Mouse (Mus musculus) liver, adult (tissue): ENCODE results near the gene Eif2ak2.

ENCODE experiments used
- GATA4 ChIP-seq: IDR thresholded peaks from 2 replicates; pipeline ENCODE4 v1.6.1; 2014; ENCODE audit warnings: mild to moderate bottlenecking, low read length; ENCODE audit not compliant: insufficient replicate concordance

Eif2ak2 gene

DNA sequence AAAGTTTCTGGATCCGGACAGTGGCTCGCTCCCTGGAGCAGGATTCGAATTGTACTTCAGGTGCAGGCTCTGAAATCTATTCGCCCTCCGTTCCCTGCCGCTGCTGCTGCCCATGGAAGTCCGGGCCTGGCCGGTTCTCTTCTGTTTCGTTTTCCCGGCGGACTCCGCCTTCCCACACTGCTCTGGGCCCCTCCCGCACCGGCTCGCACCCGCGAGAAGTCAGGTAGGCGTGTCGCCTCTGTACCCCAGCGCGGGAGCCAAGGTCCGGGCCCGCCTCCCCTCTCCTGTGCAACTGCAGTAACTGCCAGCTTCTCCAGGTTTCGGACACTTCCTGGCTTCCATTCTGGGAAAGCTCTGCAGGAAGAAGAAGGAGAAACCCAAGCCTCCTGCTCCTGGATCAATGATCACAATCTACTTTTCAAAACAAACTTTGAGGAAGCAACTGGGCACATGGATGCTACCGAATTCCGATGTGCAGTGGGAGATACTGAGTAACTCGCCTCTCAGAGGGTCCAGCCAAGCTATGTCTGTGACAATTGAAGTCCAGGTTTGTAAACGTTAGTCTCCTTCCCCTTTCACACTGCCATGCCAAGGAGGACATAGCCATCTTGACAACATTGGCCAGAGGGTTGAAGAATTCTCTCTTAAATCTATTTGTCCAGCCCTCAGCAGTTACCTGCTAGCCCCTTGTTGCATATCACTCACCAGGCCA is at the start of gene Eif2ak2:
Gene Eif2ak2, minus strand, starts transcription at position 173 of the 712 bp plus-strand sequence.
- TF ChIP-seq GATA4 = peak; percentile 27; the same call in 1 of the 2 replicates

GRCm38 (mm10) chr17:78917696-78918095 is 35.3 kb upstream of the Eif2ak2 start:
- no peak for TF ChIP-seq GATA4

- TF ChIP-seq GATA4 = no peak
Measured at GRCm38 (mm10) chr17:78916899-78917298, 34.5 kb upstream of the Eif2ak2 start.

DNA sequence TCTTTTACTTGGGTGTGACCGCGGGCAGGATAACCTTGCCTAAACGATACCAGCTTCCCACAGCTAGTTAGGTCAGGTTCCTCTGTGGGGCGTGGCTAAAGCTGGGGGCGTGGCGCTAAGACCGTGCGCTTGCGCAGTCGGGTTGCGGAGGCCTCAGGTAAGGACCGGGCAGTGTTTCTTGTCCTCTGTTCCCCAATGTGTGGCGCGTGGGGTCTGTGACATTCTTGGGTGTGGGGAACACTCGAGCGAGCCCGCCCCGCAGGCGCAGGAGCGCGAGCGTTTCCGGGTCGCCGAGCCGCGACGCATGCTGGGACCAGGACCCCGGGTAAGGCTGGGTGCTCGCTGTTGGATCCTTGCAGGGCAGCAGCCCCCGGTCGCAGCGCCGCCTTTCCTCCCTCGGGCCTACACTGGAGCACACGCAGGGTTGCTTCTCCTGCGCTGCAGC is 34.0 kb upstream of the Eif2ak2 start, which contains the start of gene Cebpzos:
Gene Cebpzos, plus strand, starts transcription at position 132 of the 445 bp plus-strand sequence.
- no peak for TF ChIP-seq GATA4

DNA sequence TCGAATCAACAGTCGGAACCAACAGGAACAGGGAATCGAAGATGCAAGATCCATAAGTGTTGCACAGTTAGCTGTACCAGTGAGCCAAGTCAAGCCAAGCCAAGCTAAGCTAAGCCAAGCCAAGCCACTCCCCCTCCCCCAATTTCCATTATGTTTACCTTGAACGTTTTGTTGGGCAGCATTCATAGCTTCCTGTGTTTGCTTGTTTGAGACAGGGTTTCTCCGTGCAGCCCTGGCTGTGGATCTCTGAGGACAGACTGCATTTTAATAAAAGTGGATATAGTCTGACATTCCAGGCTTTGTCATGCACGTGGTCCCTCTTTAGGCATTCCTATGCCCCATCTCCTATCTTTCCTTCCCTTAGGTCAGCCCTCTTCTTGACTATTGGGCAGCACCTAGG is 33.4 kb upstream of the Eif2ak2 start:
- TF ChIP-seq GATA4 = no peak

- TF ChIP-seq GATA4 = no peak
Measured at GRCm38 (mm10) chr17:78913921-78914320, 31.5 kb upstream of the Eif2ak2 start.

DNA sequence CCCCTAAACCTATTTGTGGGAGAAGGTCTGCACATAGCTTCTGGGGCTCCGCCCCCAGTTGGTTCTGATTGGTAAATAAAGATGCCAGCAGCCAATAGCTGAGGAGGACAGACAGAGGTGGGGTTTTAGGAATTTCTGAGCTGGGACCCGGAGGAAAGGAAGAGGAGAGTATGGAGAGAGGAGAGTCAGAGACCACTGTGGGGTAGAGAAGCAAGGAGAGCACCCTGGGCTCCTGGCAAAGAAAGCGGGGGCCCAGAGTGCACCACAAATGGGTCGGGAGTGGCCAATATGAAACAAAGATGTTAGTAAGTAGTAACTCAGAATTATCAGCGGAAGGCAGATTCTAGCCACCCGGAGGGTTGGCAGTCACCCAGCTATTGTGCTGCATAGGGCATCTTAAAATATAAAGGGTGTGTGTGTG is 30.5 kb upstream of the Eif2ak2 start:
- no peak for TF ChIP-seq GATA4

- TF ChIP-seq GATA4 = no peak
Measured at GRCm38 (mm10) chr17:78909374-78909773, 27.0 kb upstream of the Eif2ak2 start.

DNA sequence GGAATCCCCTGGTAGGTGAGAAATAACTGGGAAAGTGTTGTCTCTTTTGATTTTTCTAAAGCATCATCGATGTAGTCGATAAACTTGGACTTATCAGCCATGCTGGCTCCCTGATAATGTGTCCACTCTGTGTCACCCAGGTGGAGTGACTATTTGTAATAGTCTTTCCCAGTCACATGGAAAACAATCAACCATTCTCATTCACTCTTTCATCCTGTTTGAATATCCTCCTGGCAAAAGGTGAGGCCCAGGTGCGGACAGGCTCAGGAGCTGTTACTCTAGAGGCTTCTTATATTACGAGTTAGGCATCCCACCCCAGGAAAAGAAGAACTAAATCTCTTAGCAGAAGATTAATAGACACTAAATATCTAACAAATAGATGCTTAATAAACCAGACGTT is 24.5 kb upstream of the Eif2ak2 start, which contains the start of gene Sult6b1:
Gene Sult6b1, minus strand, starts transcription at position 101 of the 400 bp plus-strand sequence.
- TF ChIP-seq GATA4 = no peak

DNA sequence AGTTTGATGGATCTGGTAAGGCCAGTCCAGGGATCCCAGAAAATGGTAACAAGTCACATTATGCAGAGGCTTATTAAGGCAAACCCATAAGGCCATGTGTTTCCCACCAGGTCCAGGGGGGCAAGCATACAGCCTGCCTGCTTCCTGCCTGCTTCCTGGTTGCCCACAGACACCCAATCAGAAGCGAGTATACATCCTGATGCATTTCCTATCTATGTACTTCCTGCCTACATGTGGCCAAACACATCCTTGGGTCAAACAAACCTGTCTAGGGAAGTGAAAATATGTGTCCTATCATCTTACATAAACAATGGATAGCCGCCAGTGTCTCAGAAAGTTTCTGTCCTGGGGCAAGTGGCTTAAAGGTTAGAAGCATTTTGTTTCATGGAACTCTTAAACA is 20.8 kb upstream of the Eif2ak2 start:
- TF ChIP-seq GATA4 = no peak

DNA sequence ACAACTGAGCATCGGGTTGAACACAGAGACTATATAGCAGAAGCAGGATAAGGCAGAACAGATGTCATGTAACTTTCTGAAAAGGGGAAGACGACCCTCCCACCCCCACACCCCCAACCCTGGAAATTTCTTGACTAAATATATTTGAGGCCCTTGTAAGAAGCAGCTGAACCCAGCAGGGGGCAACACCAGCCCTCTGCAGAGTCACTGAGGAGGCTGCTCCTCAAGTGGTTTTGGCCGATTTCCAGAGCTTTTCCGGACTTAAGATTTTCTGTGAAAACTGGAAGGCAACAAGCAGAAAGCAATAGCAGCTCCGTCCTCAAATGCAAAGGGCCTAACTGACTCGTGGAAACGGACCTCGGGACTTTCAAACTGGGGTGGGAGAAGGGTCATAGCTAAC is 13.0 kb upstream of the Eif2ak2 start:
- no peak for TF ChIP-seq GATA4

GRCm38 (mm10) chr17:78894991-78895390 is 12.6 kb upstream of the Eif2ak2 start:
- TF ChIP-seq GATA4 = no peak

DNA sequence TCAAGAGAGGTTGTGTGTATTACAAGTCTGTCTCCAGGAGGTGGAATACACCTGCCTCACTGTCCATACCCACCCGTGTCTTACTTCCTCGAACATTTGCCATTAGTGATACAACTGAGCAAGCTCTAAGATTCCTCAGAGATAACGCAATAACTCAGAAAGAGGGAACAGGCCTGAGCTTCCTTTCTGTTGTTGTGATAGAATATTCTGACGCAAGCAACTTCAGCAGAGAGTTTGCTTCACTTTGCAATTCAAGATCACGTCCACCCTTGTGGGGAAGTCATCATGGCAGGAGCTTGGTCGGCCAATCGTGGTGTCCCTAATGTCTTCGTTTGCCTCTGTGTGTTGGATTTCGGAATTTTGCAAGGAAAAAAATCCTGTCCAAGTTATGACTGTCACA is 8.6 kb upstream of the Eif2ak2 start:
- TF ChIP-seq GATA4 = no peak

GRCm38 (mm10) chr17:78889184-78889583 is 6.8 kb upstream of the Eif2ak2 start:
- no peak for TF ChIP-seq GATA4

- no peak for TF ChIP-seq GATA4
Measured at GRCm38 (mm10) chr17:78888554-78888953, 6.2 kb upstream of the Eif2ak2 start.

DNA sequence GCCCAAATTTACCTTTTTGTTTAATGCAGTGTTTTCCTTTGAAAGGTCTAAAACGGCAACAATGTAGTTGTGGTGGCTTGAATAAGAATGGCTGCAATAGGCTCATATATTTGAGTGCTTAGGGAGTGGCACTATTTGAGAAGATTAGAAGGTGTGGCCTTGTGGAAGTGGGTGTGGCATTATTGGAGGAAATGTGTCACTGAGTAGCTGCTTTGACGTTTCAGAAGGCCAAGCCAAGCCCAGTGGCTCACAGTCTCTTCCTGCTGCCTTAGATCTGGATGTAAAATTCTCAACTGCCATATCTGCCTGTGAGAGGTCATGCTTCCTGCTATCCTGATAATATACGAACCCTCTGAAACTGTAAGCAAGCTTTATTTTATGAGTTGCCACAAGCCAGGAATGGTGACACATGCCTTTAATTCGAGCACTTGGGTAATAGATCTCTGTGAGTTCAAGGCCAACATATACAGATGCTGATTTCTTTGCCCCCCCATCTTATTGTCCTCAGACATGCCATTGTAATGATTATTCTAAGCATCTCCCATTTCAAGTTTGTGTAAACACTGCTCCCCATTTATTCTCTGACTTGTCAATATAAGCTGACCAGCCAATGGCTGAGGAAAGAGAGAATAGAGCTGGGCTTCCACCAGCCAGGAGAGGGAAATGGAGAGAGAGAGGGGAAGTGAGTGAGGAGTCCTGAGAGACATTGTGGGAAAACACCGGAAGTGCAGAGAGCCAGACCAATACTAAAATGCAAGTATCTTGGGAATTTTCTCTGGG is 3.1 kb upstream of the Eif2ak2 start:
- TF ChIP-seq GATA4 = no peak
